Mouse (Mus musculus): ENCODE results near the gene Tmed4.

Tmed4 gene

GRCm38 (mm10) chr11:6274387-6275093 lies at the start of gene Tmed4:
Gene Tmed4, minus strand, starts transcription at chr11:6274870.
- DNase-seq (ENCODE audit: low spot score) = peak; percentile 94

GRCm38 (mm10) chr11:6323348-6323747 lies 48.7 kb upstream of the Tmed4 start:
- no peak for DNase-seq (ENCODE audit: low spot score)

DNA sequence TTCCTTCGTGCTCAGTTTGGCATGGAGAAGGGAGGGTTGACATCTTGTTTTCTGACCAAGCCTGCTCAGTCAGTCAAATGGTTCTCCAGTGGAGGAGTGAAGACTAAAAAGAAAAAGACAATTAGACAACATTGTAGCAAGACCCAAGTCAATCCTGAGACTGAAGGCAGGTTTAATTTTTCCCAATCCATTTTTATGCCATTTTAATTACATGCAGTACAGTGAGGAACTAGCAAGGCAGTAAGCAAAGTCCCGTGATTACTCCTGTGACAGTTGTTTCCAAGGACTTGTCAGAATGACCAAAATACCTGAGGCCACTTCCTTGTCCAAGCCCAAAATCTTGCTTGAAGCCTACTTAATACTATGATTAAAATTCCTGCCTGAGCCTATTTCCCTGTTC lies 47.4 kb upstream of the Tmed4 start:
- DNase-seq (ENCODE audit: low spot score) = no peak

DNA sequence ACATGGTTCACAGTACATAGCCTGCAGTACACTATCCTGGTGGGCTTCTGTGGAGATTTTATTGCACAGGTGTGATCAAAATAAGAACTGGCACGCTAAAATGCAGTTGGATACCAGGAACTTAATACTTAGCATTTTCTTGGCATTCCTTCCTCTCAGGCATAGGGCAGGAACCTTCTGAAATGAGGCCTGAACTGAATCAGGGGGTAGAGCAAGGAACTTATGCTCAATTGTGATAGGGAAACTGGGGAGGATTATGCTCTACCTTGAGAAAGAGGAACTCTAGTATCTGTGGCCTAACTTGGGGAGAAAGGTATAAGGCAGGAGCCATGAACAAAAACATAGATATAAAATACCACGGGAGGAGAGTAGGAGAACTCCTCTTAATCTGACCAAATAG lies 44.7 kb upstream of the Tmed4 start:
- no peak for DNase-seq (ENCODE audit: low spot score)

DNA sequence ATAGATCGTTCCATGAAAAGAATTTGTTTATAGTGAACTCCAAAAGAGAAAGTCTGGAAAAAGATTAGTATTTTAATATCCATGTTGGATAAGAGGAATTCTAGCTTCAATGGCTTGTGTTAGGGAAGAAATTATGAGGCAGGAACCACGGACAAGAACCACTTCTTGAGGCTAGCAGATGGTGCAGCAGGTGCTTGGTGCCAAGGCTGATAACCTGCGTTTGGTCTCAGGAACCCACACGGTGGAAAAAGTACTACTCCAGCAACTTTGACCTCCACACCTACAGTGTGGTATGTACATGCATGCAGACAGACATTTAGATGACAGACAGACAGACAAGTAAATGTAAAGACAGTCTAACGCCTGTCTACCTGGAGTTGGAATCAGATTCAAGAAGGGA lies 43.9 kb upstream of the Tmed4 start:
- DNase-seq (ENCODE audit: low spot score) = no peak

DNA sequence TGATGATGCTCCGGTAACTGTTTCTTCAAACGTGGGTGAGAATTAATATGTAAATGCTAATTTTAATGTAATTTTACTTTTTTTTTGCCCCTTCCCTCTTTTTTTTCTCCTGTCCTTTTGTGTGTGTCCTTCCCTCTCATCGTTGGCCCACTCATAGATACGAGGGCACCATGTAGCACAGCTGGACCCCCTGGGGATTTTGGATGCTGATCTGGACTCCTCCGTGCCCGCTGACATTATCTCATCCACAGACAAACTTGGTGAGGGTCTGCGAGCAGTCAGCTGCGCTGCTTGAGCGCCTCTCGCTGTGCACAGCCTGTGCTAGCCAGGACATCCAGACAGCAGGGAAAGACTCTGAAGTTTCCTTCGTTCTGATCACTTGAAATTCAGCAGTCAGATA lies 42.2 kb upstream of the Tmed4 start:
- no peak for DNase-seq (ENCODE audit: low spot score)

DNA sequence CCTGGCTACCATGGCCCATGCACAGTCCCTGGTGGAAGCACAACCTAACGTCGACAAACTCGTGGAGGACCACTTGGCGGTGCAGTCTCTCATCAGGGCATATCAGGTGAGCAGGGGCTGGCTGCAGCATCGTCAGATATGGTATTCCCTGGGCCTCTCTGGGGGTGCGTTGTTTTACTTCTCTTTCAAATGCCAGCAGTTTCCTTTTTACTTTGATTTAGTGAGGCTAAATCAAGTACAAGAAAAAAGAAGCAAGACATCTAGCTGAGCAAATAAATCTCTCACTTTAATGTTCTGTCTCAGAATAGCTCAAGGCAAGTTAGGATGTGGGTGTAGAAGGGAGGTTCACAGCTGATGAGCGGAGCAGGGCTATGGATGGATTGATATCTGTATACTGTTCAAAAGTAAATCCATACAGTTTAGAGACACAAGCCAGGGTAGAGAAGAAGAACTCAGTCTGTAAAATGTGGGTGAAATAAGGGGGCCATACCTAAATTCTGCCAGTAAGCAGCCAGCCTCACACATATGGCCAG lies 39.3 kb upstream of the Tmed4 start:
- no peak for DNase-seq (ENCODE audit: low spot score)

DNA sequence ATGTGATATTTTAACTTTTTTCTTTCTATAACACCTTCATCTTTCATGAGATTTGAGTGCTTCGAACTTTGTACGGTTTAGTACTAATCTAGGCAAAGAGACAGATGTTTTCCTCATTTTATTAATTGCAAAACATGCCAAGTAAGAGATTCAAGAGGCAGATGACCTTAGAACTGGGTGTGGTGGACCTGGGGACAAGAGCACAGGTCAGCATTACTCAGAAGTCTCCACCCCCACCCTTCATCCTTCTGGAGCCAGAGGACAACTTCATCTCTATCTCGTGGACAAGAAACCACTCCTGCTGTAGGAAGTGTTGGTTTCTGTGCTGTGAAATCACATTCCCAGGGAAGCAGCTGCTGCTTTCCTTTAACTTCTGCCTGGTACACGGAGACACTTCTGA lies 33.5 kb upstream of the Tmed4 start:
- peak; percentile 63 for DNase-seq (ENCODE audit: low spot score)

DNA sequence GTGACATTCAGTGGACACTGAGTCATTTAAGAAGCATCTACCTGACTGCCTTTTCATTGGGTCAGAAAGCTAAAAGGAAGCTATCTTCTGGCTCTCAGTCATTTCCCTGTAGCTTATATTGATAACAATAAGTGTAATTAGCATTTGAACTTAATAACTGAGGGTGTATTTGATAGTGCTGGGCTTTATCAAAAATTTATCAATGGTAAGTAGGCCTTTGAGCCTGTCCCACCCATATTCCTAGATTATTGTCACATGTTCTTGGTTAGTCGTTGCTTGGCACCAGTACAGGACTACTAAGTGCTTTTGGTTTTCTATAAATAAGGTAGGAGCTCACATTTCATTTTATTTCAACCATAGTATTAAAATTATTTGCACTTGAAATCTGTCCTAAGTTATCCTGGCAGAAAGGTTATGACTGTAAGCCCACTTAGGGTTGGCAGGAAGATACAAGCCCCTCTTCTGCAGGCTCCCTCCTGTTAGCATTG lies 31.3 kb upstream of the Tmed4 start:
- DNase-seq (ENCODE audit: low spot score) = no peak

GRCm38 (mm10) chr11:6302793-6303192 lies 28.1 kb upstream of the Tmed4 start:
- DNase-seq (ENCODE audit: low spot score) = no peak

DNA sequence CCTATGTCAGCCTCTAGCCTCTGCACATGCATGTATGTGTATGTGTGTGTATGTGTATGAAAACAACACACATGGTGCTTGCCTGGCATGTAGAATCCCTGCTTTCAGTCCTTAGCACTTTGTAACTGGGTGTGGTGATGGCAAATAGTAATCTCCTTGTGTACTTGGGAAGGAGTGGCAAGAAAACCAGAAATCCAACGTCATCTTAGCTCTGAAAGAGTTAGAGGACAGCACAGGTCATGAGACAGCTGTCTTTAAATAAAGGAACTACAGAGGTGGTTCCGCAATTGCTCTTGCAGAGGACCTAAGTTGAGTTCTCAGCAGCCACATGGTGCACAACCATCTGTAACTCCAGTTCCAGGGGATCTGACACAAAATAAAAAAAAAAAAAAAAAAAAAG lies 24.8 kb upstream of the Tmed4 start:
- no peak for DNase-seq (ENCODE audit: low spot score)

GRCm38 (mm10) chr11:6296077-6296476 lies 21.4 kb upstream of the Tmed4 start:
- no peak for DNase-seq (ENCODE audit: low spot score)

DNA sequence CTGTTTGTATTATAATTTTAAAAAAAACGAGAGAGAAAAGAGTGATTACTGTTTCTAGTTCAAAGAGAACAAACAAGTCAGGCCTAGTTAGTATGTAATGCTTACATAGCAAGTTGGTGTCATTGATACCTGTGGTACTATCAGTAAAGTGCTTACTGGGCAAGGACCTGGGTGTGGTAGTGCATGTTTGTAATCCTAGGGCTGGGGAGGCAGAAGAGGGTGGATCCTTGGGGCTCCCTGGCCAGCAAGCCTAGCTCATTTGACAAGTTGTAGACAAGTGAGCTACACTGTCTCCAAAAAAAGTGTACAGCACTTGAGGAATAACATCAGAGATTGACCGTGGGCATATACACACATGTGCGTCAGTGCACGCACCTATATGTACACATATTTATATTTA lies 20.0 kb upstream of the Tmed4 start:
- DNase-seq (ENCODE audit: low spot score) = peak; percentile 28

DNA sequence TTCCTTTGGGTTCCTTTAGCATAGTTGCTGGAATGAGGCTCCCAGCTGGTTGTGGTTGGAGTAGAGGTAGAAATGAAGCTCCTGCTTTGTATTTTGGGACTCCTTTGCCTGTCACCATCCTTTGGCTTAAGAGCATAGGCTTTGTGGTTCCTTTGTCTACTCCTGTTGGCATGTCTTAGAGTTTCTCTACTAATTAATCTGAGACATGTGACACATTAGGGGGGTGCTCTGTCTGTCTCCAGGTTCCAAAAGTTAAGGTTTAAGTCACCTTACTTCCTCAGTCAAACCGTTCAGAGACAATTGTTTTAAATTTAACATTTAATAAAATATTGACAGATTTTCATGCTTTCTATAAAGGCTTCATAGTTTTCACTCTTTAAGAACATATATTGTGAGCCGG lies 18.9 kb upstream of the Tmed4 start:
- DNase-seq (ENCODE audit: low spot score) = no peak

- no peak for DNase-seq (ENCODE audit: low spot score)
Observed at GRCm38 (mm10) chr11:6292988-6293349, 18.3 kb upstream of the Tmed4 start.

DNA sequence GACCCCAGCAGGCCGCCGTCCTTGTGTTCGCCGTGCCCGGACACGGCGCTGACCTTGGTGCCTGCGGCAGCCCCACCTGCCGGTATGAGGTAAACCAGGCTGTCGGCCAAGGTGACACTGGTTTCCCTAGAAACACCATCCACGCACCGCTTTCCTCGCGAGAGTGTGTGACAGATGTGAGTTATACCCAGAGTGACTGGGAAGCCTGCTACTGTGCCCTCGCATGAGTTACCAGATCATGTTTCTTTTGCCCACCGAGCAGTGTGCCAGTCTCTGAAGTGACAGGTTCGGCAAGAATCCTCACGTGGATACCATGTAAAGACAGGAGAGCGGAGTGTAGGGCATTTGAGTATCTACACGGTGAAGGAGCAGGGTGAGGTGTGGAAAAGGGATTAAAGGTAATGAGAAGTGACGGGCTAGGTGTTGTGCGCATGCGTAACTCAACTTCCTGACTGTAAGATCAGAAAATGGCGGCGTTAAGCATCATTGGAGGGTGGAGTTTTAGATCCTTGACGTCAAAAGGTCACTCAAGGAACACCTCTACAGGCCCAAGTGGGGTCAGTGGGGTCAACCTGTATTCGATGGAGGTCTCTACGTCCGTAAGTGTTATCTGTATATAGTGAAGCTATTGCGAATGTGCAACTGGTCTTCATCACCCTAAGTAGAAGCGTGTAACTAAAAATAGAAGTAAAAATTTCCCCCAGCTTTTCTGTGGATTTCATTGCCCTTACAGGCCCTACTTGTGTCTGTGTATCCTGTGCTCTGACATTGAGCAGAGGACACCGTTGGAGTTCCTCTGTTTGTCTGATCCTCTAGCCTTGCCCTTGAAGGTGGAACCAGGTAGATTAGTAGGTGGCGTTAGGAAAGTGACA lies 17.7 kb upstream of the Tmed4 start:
- DNase-seq (ENCODE audit: low spot score) = peak; percentile 80

GRCm38 (mm10) chr11:6291401-6292115 lies 16.9 kb upstream of the Tmed4 start, which contains the start of gene Ogdh:
Gene Ogdh, plus strand, starts transcription at chr11:6291633.
- peak; percentile 99 for DNase-seq (ENCODE audit: low spot score)

DNA sequence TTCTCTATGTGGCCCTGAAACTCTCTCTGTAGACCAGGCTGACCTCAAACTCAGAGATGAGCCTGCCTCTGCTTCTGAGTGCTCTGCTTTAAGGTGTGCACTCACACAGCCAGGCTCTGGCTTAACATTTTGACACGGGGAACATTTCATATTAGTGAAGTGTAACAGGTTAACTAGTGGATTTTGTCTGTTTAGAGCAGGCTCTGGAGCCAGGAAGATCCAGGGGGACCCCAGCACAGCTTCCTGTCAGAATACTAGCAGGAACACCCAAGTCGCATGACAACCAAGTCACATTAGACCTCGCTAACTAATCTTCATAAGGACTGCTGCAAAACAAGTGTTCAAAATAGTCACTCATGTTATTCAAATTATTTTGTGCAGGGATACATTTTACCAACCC lies 16.2 kb upstream of the Tmed4 start:
- no peak for DNase-seq (ENCODE audit: low spot score)

DNA sequence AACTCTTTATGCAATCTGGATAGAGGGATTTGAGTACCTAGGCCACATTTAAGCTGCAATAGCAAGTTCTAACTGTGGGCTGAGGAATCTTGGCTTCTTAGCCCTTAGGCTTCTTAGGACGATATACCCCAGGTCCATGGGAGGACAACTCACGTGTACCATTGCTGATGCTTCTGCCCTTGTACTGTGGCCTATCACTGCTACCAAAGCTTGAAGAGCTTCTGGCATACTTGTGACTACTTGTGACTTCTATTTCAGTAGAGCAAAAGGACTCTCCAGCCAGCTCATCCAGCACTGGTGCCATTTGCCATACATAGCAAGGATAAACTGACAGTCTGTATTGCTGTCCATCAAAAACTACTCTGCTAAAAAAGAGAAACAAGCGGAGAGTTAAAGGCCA lies 15.5 kb upstream of the Tmed4 start:
- DNase-seq (ENCODE audit: low spot score) = no peak

DNA sequence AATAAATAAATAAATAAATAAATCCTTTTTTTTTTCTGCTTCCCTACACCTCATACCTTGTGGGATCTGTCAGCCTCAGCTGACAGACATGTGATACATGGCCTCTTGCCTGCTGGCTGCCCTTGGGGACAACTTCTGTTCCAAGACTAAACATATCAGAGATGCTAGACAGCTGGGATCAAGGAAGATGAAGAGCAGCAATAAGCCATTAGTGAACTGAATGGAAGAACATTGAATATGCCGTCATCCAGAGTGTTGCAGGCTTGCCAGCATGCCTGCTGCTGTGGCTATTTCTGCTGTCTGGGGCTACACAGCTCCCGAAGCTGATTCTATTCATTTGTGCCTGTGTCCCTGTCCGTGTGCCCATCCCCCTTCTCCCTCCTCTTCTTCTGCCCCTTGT lies 8.3 kb upstream of the Tmed4 start:
- DNase-seq (ENCODE audit: low spot score) = no peak

GRCm38 (mm10) chr11:6276466-6276865 lies 1.8 kb upstream of the Tmed4 start:
- no peak for DNase-seq (ENCODE audit: low spot score)

- no peak for DNase-seq (ENCODE audit: low spot score)
Observed at GRCm38 (mm10) chr11:6275094-6275484, 419 bp upstream of the Tmed4 start.
